Mouse (Mus musculus) c-Kit-positive CD71-negative TER-119-negative erythroid progenitor cells, embryonic 14.5 days (primary cell): ENCODE measurements around the gene Klhl26.
A peak's percentile ranks its signal among the peaks of the same experiment; 100 is the strongest.
"Not testable (repeated sequence)": the region's sequence is repeated elsewhere in the genome, so short reads cannot be mapped to it uniquely, and the experiment has no call there.

ENCODE experiments used
- DNase-seq: peaks from one replicate; pipeline ENCODE4 v3.0.0-alpha.2; 2013; ENCODE audit warnings: low read depth

Klhl26 gene

GRCm38 (mm10) chr8:70476333-70477268, at the start of gene Klhl26:
Gene Klhl26, minus strand, starts transcription at chr8:70476968.
- DNase-seq, result peak; percentile 99

DNA sequence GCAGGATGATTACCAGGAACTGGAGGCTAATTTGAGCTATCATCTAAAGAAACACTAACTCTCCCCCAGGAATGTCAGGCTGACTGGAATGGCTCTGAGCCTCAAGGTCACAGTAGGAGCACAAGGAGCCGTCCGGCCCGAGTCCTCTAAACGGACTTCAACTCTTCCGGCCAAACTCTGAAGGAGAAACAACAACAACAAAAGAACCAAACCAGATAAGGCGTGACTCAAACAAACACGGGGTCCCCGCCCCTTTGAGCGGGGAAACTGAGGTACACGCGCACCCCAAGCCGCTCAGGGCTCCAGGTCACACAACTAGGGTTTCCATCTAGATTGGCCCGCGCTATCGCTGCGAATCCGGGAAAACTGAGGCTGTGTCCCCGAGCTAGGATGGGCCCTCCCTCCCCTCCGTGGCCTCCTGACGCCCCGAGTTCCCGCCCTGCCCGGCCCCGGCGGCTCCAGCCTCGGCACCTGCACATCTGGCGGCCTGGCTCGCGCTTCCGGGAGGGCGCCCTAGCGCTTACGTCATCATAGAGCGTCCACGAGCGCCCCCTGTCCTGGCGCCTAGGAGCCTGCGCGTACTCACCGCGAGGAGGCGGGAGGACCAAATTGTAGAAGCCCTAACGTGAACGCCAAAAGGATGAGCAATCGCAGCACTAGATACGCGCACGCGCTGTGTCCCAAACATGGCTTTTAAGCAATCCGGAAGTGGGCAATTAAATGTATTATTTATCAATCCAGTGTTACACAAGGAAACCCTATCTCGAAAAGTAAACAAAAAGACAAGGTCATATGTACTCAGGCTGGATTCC, 46.0 kb upstream of the Klhl26 start:
- peak; percentile 96 for DNase-seq

GRCm38 (mm10) chr8:70519606-70520005, 42.8 kb upstream of the Klhl26 start:
- no peak for DNase-seq

GRCm38 (mm10) chr8:70519043-70519442, 42.3 kb upstream of the Klhl26 start:
- DNase-seq, result no peak

- DNase-seq, result no peak
These were observed 41.3 kb upstream of the Klhl26 start for GRCm38 (mm10) chr8:70517940-70518643.

DNA sequence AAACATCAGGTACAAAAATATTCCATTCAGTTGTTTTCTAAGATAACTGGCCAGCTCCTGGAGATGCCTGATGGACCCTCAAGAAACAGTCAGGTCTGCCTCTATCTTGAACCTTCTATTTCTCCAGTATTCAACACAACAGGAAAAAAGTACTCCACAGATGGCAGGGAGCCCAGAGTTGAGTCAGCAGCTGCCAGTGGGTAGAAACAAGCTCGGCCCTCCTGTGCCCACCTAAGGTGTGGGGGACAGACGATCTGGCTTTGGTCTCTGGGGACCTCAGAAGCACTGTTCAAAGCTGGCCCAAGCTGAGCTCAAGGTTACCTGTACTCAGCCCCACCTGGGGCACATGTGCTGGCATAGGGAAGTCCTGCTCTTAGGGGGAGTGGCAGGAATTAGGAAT, 36.7 kb upstream of the Klhl26 start:
- no peak for DNase-seq

GRCm38 (mm10) chr8:70512253-70512903, 35.6 kb upstream of the Klhl26 start:
- DNase-seq, result no peak

GRCm38 (mm10) chr8:70511770-70512169, 35.0 kb upstream of the Klhl26 start:
- no peak for DNase-seq

GRCm38 (mm10) chr8:70511174-70511573, 34.4 kb upstream of the Klhl26 start:
- DNase-seq, result not testable (repeated sequence)

GRCm38 (mm10) chr8:70510228-70510915, 33.6 kb upstream of the Klhl26 start, which contains the start of gene Uba52:
Gene Uba52, minus strand, starts transcription at chr8:70510801.
- peak; percentile 96 for DNase-seq

- DNase-seq, result no peak
These were observed 32.6 kb upstream of the Klhl26 start for GRCm38 (mm10) chr8:70509281-70509952.

- no peak for DNase-seq
These were observed 30.2 kb upstream of the Klhl26 start for GRCm38 (mm10) chr8:70507027-70507393.

DNA sequence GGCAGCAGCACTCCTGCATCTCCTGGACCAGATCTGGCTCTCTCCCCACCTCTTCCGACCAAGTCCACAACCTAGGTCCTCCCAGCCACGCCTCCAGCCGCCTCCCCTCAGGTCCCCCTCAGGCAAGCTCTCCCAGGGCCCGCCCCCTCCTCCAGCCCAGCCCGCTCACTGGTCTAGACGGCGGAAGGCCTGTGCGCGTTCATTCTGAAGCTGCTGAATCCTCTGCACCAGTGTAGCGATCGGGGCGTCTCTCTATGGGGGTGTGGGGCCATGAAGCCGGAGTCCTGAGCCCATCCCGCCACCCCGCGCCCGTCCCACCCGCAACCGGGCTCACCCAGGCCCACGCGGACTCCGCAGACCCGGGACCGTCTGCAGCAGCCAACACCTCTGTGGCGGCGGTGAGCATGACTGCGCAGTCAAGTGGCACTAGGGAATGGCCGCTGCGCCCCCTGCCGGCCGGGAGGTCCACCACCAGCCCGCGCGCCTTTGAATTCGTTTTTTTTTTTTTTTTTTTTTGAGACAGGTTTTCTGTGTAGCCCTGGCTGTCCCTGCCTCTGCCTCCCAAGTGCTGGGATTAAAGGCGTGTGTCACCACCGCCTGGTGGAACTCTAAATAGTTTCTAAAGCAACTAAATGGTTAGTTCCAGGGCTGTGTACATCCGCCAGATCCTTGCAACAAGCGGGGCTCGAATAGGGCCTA, 29.7 kb upstream of the Klhl26 start, which contains the start of gene Rex1bd:
TSS of gene Rex1bd (minus strand) at position 425 of the 699 bp plus-strand sequence.
- DNase-seq, result peak; percentile 90

- DNase-seq, result no peak
These were observed 29.0 kb upstream of the Klhl26 start for GRCm38 (mm10) chr8:70505698-70506327.

DNA sequence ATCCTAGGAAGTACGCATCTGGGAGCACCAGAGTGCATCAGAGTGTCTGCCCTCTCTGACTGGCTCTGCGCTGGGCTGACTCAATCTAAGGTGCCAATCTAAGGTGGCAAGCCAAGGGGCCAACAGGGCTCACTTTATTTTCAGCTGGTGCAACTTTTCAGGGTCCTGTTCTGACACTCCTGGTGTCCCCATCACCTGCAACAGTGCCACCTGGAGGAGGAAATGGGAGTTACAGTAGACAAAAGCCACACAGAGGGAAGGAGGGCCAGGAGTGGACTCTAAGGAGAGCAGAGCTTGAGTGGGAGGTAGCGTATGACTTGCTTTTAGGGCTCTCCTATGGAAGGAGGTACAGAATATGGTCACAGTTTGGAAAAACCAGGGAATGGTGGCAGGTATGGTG, 28.1 kb upstream of the Klhl26 start:
- peak; percentile 88 for DNase-seq

DNA sequence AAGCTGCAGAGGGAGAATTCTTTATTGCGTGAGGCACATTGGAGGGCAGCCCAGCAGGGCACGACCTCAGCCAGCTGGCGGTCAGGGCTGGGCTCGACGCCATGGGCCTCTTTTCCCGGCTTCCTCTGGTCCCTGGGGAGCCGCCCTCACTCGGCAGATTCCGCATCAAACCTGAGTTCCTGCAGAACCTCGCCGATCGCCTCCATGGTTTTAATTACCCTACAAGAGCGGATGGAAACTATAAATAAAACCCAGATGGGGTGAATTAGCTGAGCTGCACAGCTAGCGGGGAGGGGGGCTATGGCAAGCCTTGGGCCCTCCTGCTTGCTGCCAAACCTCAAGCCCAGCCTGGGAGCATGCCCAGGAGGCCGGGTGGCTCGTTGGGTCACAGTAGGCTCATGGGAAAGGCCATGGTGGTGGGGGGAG, 27.5 kb upstream of the Klhl26 start:
- no peak for DNase-seq

GRCm38 (mm10) chr8:70503062-70503750, 26.4 kb upstream of the Klhl26 start:
- no peak for DNase-seq

DNA sequence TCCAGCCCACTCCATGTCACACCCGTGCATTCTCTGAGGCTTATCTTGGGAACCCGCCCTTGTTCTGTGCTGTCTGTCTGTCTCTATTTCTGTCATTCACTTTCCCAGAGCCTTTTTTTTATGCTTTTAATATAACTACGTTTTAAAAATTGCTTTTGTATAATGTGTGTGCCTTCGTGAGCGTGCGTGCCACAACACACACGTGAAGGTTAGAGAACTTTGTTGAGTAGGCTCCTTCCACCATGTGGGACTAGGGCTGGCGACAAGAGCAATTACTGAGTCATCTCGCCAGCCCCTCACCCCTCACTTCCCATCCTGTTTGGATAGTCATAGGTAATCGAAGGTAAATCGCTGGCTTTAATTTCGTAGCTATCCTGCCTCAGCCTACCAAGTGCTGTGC, 25.8 kb upstream of the Klhl26 start:
- DNase-seq, result no peak
